Mouse (Mus musculus) activated CD4-positive, CD25-positive, alpha-beta regulatory T cell, adult 4 months (primary cell): ENCODE measurements around the gene Ceacam5. TPM values are rescaled to one million over a fixed set of nuclear protein-coding genes. Genes with fewer than 3 reads are reported as not detected.

Experiments
- ATAC-seq: one replicate; pipeline ENCODE4 v1.8.0; 2017
- polyA plus RNA-seq, 2 experiments: library from polyadenylated mRNA; unstranded; fragments of 100-300 nt; shearing (Covaris generic); gene quantifications; one replicate each; pipeline ENCODE4 v1.2.1; 2017

Ceacam5 gene
- polyA plus RNA-seq = not detected

GRCm38 (mm10) chr7:17712938-17713337 is at the start of gene Ceacam5:
Ceacam5 (plus strand) TSS chr7:17713238.
- no peak for ATAC-seq

Other genes with a start within 250 kb of the Ceacam5 start
- not detected for gene Ceacam14, start 99.4 kb downstream of the Ceacam5 start, polyA plus RNA-seq
- gene Gm5155, start 158.5 kb downstream of the Ceacam5 start, polyA plus RNA-seq = not detected